Mouse (Mus musculus) embryonic facial prominence, embryonic 12.5 days (tissue): ENCODE data around the gene Cln3. TPM values are rescaled to one million over a fixed set of nuclear protein-coding genes. Genes with fewer than 3 reads are reported as not detected.

Experiments
- ATAC-seq: fragments of 200-750 bp; cut with Nextera tagmentation; 2 replicates; pipeline ENCODE4 v1.8.0; 2017; ENCODE audit not compliant: insufficient number of reproducible peaks, insufficient read depth, low FRiP score, low TSS enrichment
- H3K27ac ChIP-seq: fragments of 300-500 bp; sonication (generic); 2 replicates; pipeline ENCODE4 v1.5.1; 2016; ENCODE audit warnings: mild to moderate bottlenecking
- H3K27me3 ChIP-seq: fragments of 300-500 bp; sonication (generic); 2 replicates; pipeline ENCODE4 v1.6.1; 2016; ENCODE audit warnings: mild to moderate bottlenecking, moderate library complexity
- H3K36me3 ChIP-seq: fragments of 300-500 bp; sonication (generic); 2 replicates; pipeline ENCODE4 v1.6.1; 2016; ENCODE audit warnings: mild to moderate bottlenecking
- H3K4me1 ChIP-seq: fragments of 300-500 bp; sonication (generic); 2 replicates; pipeline ENCODE4 v1.6.1; 2016
- H3K4me2 ChIP-seq: fragments of 300-500 bp; sonication (generic); replicated peaks from 2 replicates; pipeline ENCODE4 v1.6.1; 2016; ENCODE audit warnings: mild to moderate bottlenecking, moderate library complexity
- H3K4me3 ChIP-seq: fragments of 300-500 bp; sonication (generic); 2 replicates; pipeline ENCODE4 v1.5.1; 2016; ENCODE audit warnings: mild to moderate bottlenecking
- H3K9ac ChIP-seq: fragments of 300-500 bp; sonication (generic); 2 replicates; pipeline ENCODE4 v1.6.1; 2016; ENCODE audit warnings: mild to moderate bottlenecking, moderate library complexity
- H3K9me3 ChIP-seq: fragments of 300-500 bp; sonication (generic); 2 replicates; pipeline ENCODE4 v1.6.1; 2016; ENCODE audit warnings: mild to moderate bottlenecking, moderate library complexity
- WGBS: fragments of 180-500 bp; shearing (Covaris S2); methylation state at CpG from one replicate; pipeline ENCODE4 v1.1.7; 2016; 5-methylcytosine and 5-hydroxymethylcytosine counted together
- polyA plus RNA-seq: library from polyadenylated mRNA; unstranded; fragments of >200 nt; fragmentation: Nextera tagmentation; extraction: Ambion mirVana; gene quantifications from 2 replicates; pipeline ENCODE4 v1.2.1, GENCODE M21; 2016

Cln3 gene
- polyA plus RNA-seq, 1 experiment from 2014 or later: 33.3 TPM

DNA sequence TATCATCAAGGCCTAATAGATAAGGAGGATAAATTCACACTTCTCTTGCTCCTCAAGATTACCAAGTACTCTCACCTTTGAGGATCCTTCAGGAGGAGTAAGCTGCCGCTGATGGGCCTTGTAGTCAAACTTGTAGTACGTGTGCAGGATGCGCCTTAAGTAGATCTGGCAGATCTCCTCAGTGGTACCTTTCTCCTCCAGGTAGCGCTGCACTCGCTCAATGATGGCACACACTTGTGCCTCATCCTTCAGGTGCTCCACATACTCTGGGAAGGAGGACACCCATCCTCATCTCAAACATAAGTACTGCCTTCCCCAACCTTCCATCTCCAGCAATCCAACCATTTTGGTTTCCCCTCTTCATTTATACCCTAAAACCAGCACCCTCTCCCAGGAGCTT, 29.0 kb downstream of the Cln3 start:
- Histone ChIP-seq H3K36me3 (peaks cover 90% of the 10 kb centered on the region), H3K9me3 (no peaks in the 10 kb centered on the region), H3K4me1 (no peaks in the 10 kb centered on the region), H3K27ac (no peak overlapping the region), H3K27me3 (no peaks in the 10 kb centered on the region), H3K4me3 (no peak overlapping the region), H3K4me2 (no peak overlapping the region), H3K9ac (no peak overlapping the region)
- 98% methylated on average over 5 of the region's 5 CpGs for WGBS
- ATAC-seq: no peak

DNA sequence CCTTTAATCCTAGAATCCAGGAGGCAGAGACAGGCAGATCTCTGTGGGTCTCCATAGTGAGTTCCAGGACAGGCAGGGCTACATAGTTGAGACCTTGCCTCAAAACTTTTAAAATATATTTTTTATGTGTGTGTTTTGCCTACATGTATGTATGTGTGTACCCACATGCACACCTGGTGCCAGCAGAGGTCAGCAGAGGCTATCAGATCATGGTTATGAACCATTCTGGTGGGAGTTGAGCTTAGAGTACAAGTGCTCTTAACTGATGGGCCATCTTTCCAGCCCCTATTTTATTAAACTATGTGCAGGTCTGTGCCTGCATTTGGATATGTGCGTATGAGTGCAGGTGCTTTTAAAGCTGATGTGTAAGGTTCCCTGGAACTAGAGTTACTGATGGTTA, 30.8 kb downstream of the Cln3 start:
- 88% methylated on average over 1 of the region's 1 CpGs for WGBS
- ATAC-seq: no peak
- no peaks in the 10 kb centered on the region for H3K4me1 ChIP-seq
- H3K9me3 ChIP-seq: no peaks in the 10 kb centered on the region
- peaks cover 94% of the 10 kb centered on the region for H3K36me3 ChIP-seq
- no peaks in the 10 kb centered on the region for H3K27me3 ChIP-seq
- no peak overlapping the region for H3K4me2 ChIP-seq
- no peak overlapping the region for H3K4me3 ChIP-seq
- H3K27ac ChIP-seq: no peak overlapping the region
- H3K9ac ChIP-seq: no peak overlapping the region

DNA sequence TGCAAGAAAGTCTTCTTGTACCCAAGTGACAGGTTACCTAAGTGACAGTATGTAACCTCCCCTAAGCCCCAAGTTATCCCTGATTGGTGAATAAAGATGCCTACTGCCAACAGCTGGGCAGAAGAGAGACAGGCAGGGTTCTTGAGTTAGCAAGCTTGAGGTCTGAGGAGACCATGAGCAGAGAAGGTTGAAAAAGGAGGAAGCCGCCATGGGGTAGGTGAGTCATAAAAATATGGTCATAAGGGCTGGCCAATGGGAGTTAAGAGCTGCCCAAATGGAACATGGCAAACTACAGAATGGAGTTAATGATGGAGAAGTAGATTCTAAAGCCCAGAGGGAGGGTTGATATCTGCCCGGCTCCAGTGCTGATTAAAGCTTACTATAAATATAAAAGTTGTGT, 40.0 kb downstream of the Cln3 start:
- H3K4me2 ChIP-seq: no peak overlapping the region
- H3K4me1 ChIP-seq: no peaks in the 10 kb centered on the region
- no peak overlapping the region for H3K27ac ChIP-seq
- no peak overlapping the region for H3K9ac ChIP-seq
- H3K27me3 ChIP-seq: no peaks in the 10 kb centered on the region
- WGBS: 85% methylated on average over 2 of the region's 2 CpGs
- H3K9me3 ChIP-seq: no peaks in the 10 kb centered on the region
- H3K4me3 ChIP-seq: no peak overlapping the region
- H3K36me3 ChIP-seq: peaks cover 51% of the 10 kb centered on the region
- no peak for ATAC-seq

DNA sequence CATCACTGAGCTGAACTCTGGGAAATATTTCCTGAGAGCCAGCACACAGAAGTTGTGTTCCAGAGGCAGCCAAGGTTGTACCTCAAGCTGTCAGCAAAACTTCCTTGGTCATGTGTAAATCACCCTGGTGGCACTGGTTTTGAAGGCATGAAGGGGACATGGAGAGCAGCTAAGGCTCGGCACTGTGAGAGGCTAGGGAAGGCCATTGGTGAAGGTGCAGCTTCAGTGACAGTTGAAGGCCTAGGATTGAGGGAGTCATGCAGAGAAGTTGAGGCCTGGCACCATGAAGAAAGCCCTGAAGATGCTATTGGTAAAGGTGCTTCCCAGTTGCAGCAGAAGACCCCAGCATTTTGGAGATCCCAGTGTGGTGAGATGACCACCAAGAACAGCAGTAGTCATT, 44.0 kb downstream of the Cln3 start:
- no peaks in the 10 kb centered on the region for H3K4me1 ChIP-seq
- H3K9me3 ChIP-seq: no peaks in the 10 kb centered on the region
- H3K4me2 ChIP-seq: no peak overlapping the region
- H3K4me3 ChIP-seq: no peak overlapping the region
- no peak overlapping the region for H3K9ac ChIP-seq
- H3K27ac ChIP-seq: no peak overlapping the region
- WGBS: 84% methylated on average over 1 of the region's 1 CpGs
- H3K36me3 ChIP-seq: peaks cover 11% of the 10 kb centered on the region
- peaks cover 6% of the 10 kb centered on the region for H3K27me3 ChIP-seq
- ATAC-seq: no peak

DNA sequence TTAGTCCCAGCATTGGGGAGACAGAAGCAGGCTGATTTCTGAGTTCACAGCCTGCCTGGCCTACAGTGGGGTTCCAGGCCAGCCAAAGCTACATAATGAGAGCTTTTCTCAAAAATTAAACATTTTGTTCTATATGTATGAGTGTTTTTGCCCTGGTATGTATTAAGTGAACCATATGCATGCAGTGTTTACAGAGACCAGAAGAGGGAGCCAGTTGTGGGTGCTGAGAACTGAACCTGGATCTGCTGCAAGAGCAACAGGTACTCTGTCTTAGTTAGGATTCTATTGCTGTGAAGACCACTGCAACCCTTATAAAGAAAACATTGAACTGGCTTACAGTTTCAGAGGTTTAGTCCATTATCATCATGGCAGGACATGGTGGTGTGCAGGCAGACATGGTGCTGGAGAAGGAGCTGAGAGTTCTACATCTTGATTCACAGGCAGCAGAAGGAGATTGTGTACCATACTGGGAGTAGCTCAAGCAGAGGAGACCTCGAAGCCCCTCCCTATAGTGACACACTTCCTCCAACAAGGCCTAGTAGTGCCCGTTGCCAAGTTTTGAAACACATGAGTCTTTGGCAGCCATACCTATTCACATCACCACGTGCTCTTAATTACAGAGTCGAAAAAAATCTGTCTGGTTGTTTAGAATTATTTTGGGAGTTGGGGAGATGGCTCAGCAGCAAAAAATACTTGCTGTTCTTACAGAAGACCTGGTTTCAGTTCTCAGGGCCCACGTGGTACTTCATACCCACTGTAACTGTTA, 47.6 kb downstream of the Cln3 start:
- WGBS: 64% methylated on average over 5 of the region's 5 CpGs
- no peaks in the 10 kb centered on the region; the same call in 1 of the 2 replicates for H3K4me1 ChIP-seq

DNA sequence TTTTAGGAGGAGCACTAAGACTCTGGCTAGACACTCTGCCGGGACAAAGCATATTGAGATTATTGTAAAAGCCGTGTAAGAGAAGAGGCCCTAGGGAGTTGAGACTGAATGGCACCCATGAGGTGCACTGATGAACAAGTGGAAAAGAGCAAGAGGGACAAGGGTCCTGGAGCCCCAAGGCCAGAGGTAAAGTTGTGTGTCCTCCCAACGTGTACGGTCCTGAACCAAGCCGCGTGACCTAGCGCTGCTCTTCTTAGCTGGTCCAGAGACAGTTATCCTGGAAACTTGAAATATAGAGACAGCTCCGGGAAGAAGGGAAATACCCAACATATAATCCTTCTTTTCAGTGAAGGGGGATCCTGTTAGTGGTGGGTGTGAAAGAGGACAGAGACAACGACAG, 49.2 kb downstream of the Cln3 start:
- no peak overlapping the region for H3K27ac ChIP-seq
- 62% methylated on average over 9 of the region's 9 CpGs for WGBS
- H3K27me3 ChIP-seq: peaks cover 16% of the 10 kb centered on the region
- peak overlapping the region; percentile 67; the same call in 1 of the 2 replicates for H3K9ac ChIP-seq
- H3K4me1 ChIP-seq: no peaks in the 10 kb centered on the region; the same call in 1 of the 2 replicates
- no peak for ATAC-seq
- H3K36me3 ChIP-seq: no peaks in the 10 kb centered on the region
- H3K4me3 ChIP-seq: peak overlapping the region; percentile 45
- H3K9me3 ChIP-seq: no peaks in the 10 kb centered on the region
- peak overlapping the region; percentile 84 for H3K4me2 ChIP-seq

More for the DNA sequence above, 47.6 kb downstream of the Cln3 start:
- Histone ChIP-seq H3K9me3 (no peaks in the 10 kb centered on the region), H3K36me3 (no peaks in the 10 kb centered on the region), H3K27me3 (peaks cover 16% of the 10 kb centered on the region), H3K4me2 (no peak overlapping the region), H3K4me3 (no peak overlapping the region), H3K9ac (no peak overlapping the region), H3K27ac (no peak overlapping the region)
- ATAC-seq: no peak

DNA sequence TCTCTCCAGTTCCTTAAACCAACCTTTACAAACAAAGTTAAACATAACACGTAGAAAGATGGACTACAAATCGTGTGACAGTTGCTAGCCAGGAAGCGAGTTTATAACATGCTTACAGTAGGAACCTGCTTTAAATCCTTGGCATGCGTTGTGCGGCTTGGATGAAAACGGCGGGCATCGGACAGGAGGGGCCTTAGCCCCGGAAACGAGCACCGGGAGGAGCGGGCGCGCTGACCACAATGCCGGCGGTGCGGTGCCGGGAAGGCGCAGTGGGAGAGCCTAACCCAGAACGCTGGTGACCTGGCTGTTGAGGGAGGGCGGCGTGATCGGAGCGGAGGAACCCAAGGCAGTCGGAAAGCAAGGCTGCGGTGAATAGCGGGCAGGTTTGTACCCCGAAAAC, 49.9 kb downstream of the Cln3 start:
- 3% methylated on average over 28 of the region's 28 CpGs for WGBS
- ATAC-seq: no peak
- Histone ChIP-seq H3K36me3 (no peaks in the 10 kb centered on the region), H3K4me1 (no peaks in the 10 kb centered on the region; the same call in 1 of the 2 replicates), H3K9me3 (no peaks in the 10 kb centered on the region), H3K27ac (no peak overlapping the region), H3K9ac (peak overlapping the region; percentile 67), H3K27me3 (peaks cover 16% of the 10 kb centered on the region), H3K4me2 (peak overlapping the region; percentile 84), H3K4me3 (peak overlapping the region; percentile 45)

DNA sequence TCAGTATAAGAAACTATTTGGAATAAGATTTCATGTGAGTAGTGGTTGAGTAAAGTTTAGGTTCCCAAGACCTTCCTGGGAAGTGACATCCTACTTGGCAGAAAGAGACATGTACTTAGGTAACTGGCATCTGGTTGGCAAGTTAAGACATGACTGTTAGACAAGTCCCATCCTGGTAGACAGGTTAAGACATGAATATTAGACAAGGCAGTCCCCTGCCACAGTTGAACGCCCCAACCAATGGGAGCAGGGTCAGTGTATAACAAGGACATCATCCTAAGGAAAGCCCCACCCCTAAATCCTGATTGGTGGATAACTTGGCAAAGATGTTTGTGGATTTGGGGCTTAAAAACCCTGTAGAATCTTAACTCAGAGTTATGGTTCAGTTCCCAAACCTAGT, 52.2 kb downstream of the Cln3 start:
- no peaks in the 10 kb centered on the region; the same call in 1 of the 2 replicates for H3K4me1 ChIP-seq
- no peak for ATAC-seq
- no peak overlapping the region for H3K27ac ChIP-seq
- H3K9me3 ChIP-seq: no peaks in the 10 kb centered on the region
- no peaks in the 10 kb centered on the region for H3K36me3 ChIP-seq
- peaks cover 16% of the 10 kb centered on the region for H3K27me3 ChIP-seq
- H3K9ac ChIP-seq: no peak overlapping the region
- WGBS: 63% methylated on average over 1 of the region's 1 CpGs
- H3K4me2 ChIP-seq: no peak overlapping the region
- H3K4me3 ChIP-seq: no peak overlapping the region

DNA sequence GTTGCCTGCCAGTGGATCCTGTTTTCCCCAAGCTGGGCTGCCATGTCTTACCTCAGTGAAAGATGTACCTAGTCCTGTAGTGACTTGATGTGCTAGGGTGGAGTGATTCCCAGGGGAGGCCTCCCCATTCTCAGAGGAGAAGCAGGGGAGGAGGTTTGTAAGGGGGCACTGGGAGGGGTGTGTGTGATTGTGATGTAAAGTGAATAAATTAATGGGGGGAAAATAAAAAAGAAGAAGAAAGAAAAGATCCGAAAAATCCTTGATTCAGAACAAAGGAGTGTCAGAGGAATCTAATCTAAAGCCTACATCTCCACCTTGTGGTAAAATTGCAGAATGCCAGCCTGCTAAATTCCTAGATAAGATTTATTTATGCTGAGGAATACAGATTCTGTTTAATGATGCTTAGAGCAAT, 57.4 kb downstream of the Cln3 start:
- H3K4me2 ChIP-seq: no peak overlapping the region
- no peaks in the 10 kb centered on the region for H3K4me1 ChIP-seq
- no peak overlapping the region for H3K27ac ChIP-seq
- H3K9ac ChIP-seq: no peak overlapping the region
- H3K27me3 ChIP-seq: no peaks in the 10 kb centered on the region
- no peaks in the 10 kb centered on the region for H3K36me3 ChIP-seq
- H3K9me3 ChIP-seq: no peaks in the 10 kb centered on the region
- H3K4me3 ChIP-seq: no peak overlapping the region
- 14% methylated on average over 1 of the region's 1 CpGs for WGBS
- ATAC-seq: no peak

DNA sequence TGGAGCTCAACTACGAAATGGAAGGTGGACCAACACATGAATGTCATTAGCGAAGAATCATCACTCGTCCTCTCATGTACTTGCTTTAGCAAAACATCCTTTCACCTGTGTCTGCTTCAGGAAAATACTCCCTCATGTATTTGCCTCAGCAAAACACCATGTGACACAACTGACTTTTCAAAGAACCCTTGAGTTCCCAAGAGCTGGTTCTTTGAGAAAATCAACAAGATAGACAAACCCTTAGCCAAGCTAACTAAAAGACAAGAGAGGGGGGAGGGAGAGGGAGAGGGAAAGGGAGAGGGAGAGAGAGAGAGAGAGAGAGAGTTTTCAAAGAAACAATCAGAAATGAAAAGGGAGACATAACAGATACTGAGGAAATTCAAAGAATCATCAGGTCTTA, 62.3 kb downstream of the Cln3 start:
- H3K9me3 ChIP-seq: no peaks in the 10 kb centered on the region
- ATAC-seq: no peak
- no peaks in the 10 kb centered on the region for H3K36me3 ChIP-seq
- no peak overlapping the region for H3K9ac ChIP-seq
- H3K4me1 ChIP-seq: no peaks in the 10 kb centered on the region
- WGBS: 70% methylated on average over 3 of the region's 3 CpGs
- H3K4me3 ChIP-seq: no peak overlapping the region
- no peak overlapping the region for H3K4me2 ChIP-seq
- H3K27me3 ChIP-seq: no peaks in the 10 kb centered on the region
- H3K27ac ChIP-seq: no peak overlapping the region
